Mouse (Mus musculus): Measurements from ENCODE around the gene Tmem178. TPM values are rescaled to one million over a fixed set of nuclear protein-coding genes. Genes with fewer than 3 reads are reported as not detected.

Gene Tmem178
- total and polyA plus RNA-seq, 3 experiments: 0.28 TPM; not detected in 2

- H3K4me3 ChIP-seq (ENCODE audit: control insufficient read depth in 1 of 2, insufficient read depth in 1 of 2, low read depth in 2 of 2, low read length in 2 of 2): no peak overlapping the region
- no peaks in the 10 kb centered on the region for H3K79me2 ChIP-seq (ENCODE audit: control insufficient read depth, insufficient read depth, low read length, poor library complexity)
- no peak overlapping the region for H3K27ac ChIP-seq (ENCODE audit: control insufficient read depth, low read depth, low read length)
- H3K9me3 ChIP-seq (replicated peaks; ENCODE audit: insufficient read depth, low read length): no peaks in the 10 kb centered on the region
- H3K27me3 ChIP-seq (ENCODE audit: control insufficient read depth in 1 of 2, insufficient read depth in 2 of 2, low read length in 2 of 2): no peaks in the 10 kb centered on the region
- no peaks in the 10 kb centered on the region for H3K36me3 ChIP-seq (ENCODE audit: control insufficient read depth in 1 of 2, insufficient read depth in 2 of 2, low read length in 2 of 2)
- TF ChIP-seq TAL1 (IDR thresholded peaks at IDR 0.05; ENCODE audit: low read length) (no peak), HCFC1 (IDR thresholded peaks at IDR 0.05; ENCODE audit: low read depth, low read length) (no peak), GATA1 (IDR thresholded peaks at IDR 0.05; ENCODE audit: low read depth, low read length) (no peak), POLR2AphosphoS2 (IDR thresholded peaks at IDR 0.05; ENCODE audit: low read length) (no peak), TCF12 (IDR thresholded peaks at IDR 0.05; ENCODE audit: low read depth, low read length) (no peak), ZNF384 (IDR thresholded peaks at IDR 0.05; ENCODE audit: low read depth, low read length) (no peak), MAX (IDR thresholded peaks at IDR 0.05; ENCODE audit: low read length) (no peak), TBP (IDR thresholded peaks at IDR 0.05; ENCODE audit: low read depth, low read length) (no peak), MYB (IDR thresholded peaks at IDR 0.05; ENCODE audit: low read depth, low read length) (no peak), USF2 (IDR thresholded peaks at IDR 0.05; ENCODE audit: borderline replicate concordance in 1 of 2, insufficient read depth in 1 of 2, low read depth in 1 of 2, low read length in 2 of 2) (no peak), MXI1 (IDR thresholded peaks at IDR 0.05; ENCODE audit: low read depth, low read length) (no peak), POLR2A (IDR thresholded peaks at IDR 0.05; ENCODE audit: control insufficient read depth in 1 of 2, insufficient read depth in 1 of 2, low read depth in 1 of 2, low read length in 2 of 2, poor library complexity in 1 of 2) (no peak), ETS1 (IDR thresholded peaks at IDR 0.05; ENCODE audit: low read depth, low read length) (no peak), MAFK (IDR thresholded peaks at IDR 0.05; ENCODE audit: borderline replicate concordance, low read depth, low read length) (no peak), RCOR1 (IDR thresholded peaks at IDR 0.05; ENCODE audit: low read depth, low read length) (no peak), ZC3H11A (IDR thresholded peaks at IDR 0.05; ENCODE audit: low read depth, low read length) (no peak), EP300 (IDR thresholded peaks at IDR 0.05; ENCODE audit: low read depth in 1 of 2, low read length in 2 of 2) (no peak)
- DNase-seq (ENCODE audit: low read depth, low spot score): no peak
- H3K4me1 ChIP-seq (ENCODE audit: control insufficient read depth in 1 of 2, insufficient read depth in 2 of 2, low read length in 2 of 2): no peaks in the 10 kb centered on the region
- H3K9ac ChIP-seq (ENCODE audit: control insufficient read depth, low read depth, low read length, poor library complexity, severe bottlenecking): no peak overlapping the region
These were observed 5.0 kb downstream of the Tmem178 start for GRCm38 (mm10) chr17:80949382-80949781.

- H3K79me2 ChIP-seq (ENCODE audit: control insufficient read depth, insufficient read depth, low read length, poor library complexity): no peaks in the 10 kb centered on the region
- DNase-seq (ENCODE audit: low read depth, low spot score): no peak
- H3K9me3 ChIP-seq (replicated peaks; ENCODE audit: insufficient read depth, low read length): no peaks in the 10 kb centered on the region
- H3K9ac ChIP-seq (ENCODE audit: control insufficient read depth, low read depth, low read length, poor library complexity, severe bottlenecking): no peak overlapping the region
- H3K4me1 ChIP-seq (ENCODE audit: control insufficient read depth in 1 of 2, insufficient read depth in 2 of 2, low read length in 2 of 2): no peaks in the 10 kb centered on the region
- TF ChIP-seq RAD21 (IDR thresholded peaks at IDR 0.05; ENCODE audit: low read depth, low read length) (no peak), POLR2AphosphoS2 (IDR thresholded peaks at IDR 0.05; ENCODE audit: low read length) (no peak), NELFE (IDR thresholded peaks at IDR 0.05; ENCODE audit: low read depth, low read length) (no peak), BHLHE40 (IDR thresholded peaks at IDR 0.05; ENCODE audit: borderline replicate concordance, low read depth, low read length) (no peak)
- H3K4me3 ChIP-seq (ENCODE audit: control insufficient read depth in 1 of 2, insufficient read depth in 1 of 2, low read depth in 2 of 2, low read length in 2 of 2): no peak overlapping the region
- no peak overlapping the region for H3K27ac ChIP-seq (ENCODE audit: control insufficient read depth, low read depth, low read length)
- H3K27me3 ChIP-seq (ENCODE audit: control insufficient read depth in 1 of 2, insufficient read depth in 2 of 2, low read length in 2 of 2): no peaks in the 10 kb centered on the region
- H3K36me3 ChIP-seq (ENCODE audit: control insufficient read depth in 1 of 2, insufficient read depth in 2 of 2, low read length in 2 of 2): no peaks in the 10 kb centered on the region
These were observed 5.5 kb downstream of the Tmem178 start for GRCm38 (mm10) chr17:80949895-80950294.

All from MEL (cell line).